Mouse (Mus musculus) olfactory bulb, adult 2 months (tissue): ENCODE measurements at regions not wholly inside any gene's neighbourhood (a gene's known extent, or its start where the extent isn't known, plus 50 kb on each side); places are given as distances from the start of the nearest gene placed in this dataset.

Experiments
- CTCF ChIP-seq: fragments of 200-500 bp; IDR thresholded peaks from 2 replicates; pipeline ENCODE4 v1.5.1; 2012; ENCODE audit warnings: low read depth, mild to moderate bottlenecking, low read length, moderate library complexity; ENCODE audit not compliant: insufficient read depth
- POLR2A ChIP-seq: fragments of 200-500 bp; IDR thresholded peaks from 2 replicates; pipeline ENCODE4 v1.6.1; 2012; ENCODE audit warnings: mild to moderate bottlenecking, low read depth, low read length, moderate library complexity; ENCODE audit not compliant: insufficient read depth

GRCm38 (mm10) chr12:14063276-14063675, 88.6 kb downstream of the Fam84a start:
- TF ChIP-seq POLR2A (no peak), CTCF (no peak)
